Comparison of ENCODE assay signal across 11 mouse cellular contexts in the genomic region with DNA sequence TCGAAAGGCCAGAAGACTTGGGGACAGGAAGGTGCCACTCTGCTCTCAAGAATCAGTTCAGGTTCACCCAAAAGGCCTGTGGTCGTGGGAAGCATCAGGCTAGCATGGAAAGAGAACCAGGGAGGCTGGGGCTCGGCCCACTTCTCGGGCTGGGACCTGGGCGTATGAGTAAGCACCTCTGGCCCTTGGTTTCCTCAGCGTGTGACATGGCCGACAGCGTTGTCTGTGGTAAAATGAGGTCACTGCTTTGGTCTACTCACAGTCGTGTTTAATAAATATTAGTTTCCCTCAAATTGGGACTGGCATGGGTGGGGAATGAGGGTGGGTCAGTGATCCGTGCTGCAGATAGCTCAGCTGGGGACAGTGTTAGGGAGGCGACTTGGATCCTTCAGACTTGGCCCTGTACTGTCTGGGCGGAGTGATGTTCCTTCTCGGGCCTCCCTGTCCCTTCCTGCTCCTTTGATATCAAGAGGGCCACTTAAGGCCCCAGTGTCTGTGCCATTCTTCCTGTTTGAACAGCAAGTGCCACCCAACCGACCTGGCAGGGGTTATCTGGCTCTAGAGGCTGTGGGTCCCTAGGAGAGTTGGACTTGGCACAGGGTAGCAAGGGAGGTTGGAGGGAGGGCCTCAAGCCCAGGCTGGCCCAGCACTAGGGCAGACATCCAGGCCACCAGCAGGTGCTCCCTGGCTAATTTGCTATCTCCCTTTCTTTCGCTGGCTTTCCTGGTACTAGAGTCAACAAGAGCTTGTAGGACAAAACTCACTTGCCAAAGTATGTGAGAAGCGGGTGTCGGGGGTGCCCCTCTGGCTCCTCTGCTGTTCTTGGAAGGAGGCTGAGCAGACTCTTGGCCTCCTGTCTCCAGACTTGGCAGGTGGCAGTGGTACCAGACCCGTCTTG. TPM values are rescaled to one million over a fixed set of nuclear protein-coding genes. Genes with fewer than 3 reads are reported as not detected.
DNase-seq lines count a peak whose midpoint lies in the region; ATAC-seq and TF ChIP-seq lines count a peak whose summit lies in the region.
"Had no signal": no experiment of that assay in that cellular context is flagged by ENCODE, and none has a peak within 500 bp of the region (broad histone marks: within the 10 kb centered on the region; RNA-seq: fewer than 3 reads in every experiment).

No protein-coding gene starts in this region.

- TF ChIP-seq EP300 in heart, postnatal 0 days (IDR thresholded peaks at IDR 0.05; ENCODE audit: low read depth), result no peak

- H3K4me1 ChIP-seq in cerebellum, adult 2 months (ENCODE audit: control insufficient read depth, insufficient read depth, low read length), result no peaks in the 10 kb centered on the region
- peaks cover 44% of the 10 kb centered on the region for H3K4me1 ChIP-seq in kidney, embryonic 16.5 days (ENCODE audit: insufficient read depth, low read length)
- H3K4me1 ChIP-seq in heart, postnatal 0 days (ENCODE audit: control insufficient read depth, insufficient read depth), result peaks cover 32% of the 10 kb centered on the region

- no peaks in the 10 kb centered on the region for H3K27me3 ChIP-seq in cerebellum, adult 2 months (ENCODE audit: control insufficient read depth, insufficient read depth, low read length)
- no peaks in the 10 kb centered on the region for H3K27me3 ChIP-seq in kidney, embryonic 16.5 days (ENCODE audit: insufficient read depth, low read length)
- no peaks in the 10 kb centered on the region for H3K27me3 ChIP-seq in heart, postnatal 0 days (ENCODE audit: control insufficient read depth, insufficient read depth, low read length)
- H3K27me3 ChIP-seq: midbrain, embryonic 13.5 days had no signal

- no peak overlapping the region for H3K4me2 ChIP-seq in kidney, embryonic 16.5 days (replicated peaks; ENCODE audit: low read depth, low read length)
- no peak overlapping the region for H3K4me2 ChIP-seq in heart, postnatal 0 days (ENCODE audit: low read depth, low read length)
- H3K4me2 ChIP-seq: midbrain, embryonic 13.5 days had no signal

- H3K27ac ChIP-seq in cerebellum, adult 2 months (ENCODE audit: insufficient read depth, low read length), result no peak overlapping the region
- peak overlapping the region; percentile 87 for H3K27ac ChIP-seq in kidney, embryonic 16.5 days (ENCODE audit: low read length)
- H3K27ac ChIP-seq in heart, postnatal 0 days (ENCODE audit: low read depth), result peak overlapping the region; percentile 84
- H3K27ac ChIP-seq: midbrain, embryonic 13.5 days had no signal

- no peak for TF ChIP-seq POLR2A in cerebellum, adult 2 months (IDR thresholded peaks at IDR 0.05; ENCODE audit: borderline replicate concordance, insufficient read depth, low read length)

- no peaks in the 10 kb centered on the region for H3K36me3 ChIP-seq in kidney, embryonic 16.5 days (ENCODE audit: insufficient read depth, low read length)
- no peaks in the 10 kb centered on the region for H3K36me3 ChIP-seq in heart, postnatal 0 days (replicated peaks; ENCODE audit: control insufficient read depth, insufficient read depth, low read length)
- H3K36me3 ChIP-seq: midbrain, embryonic 13.5 days had no signal

- no peaks in the 10 kb centered on the region for H3K9me3 ChIP-seq in kidney, embryonic 16.5 days (ENCODE audit: low read length)
- no peaks in the 10 kb centered on the region for H3K9me3 ChIP-seq in heart, postnatal 0 days (replicated peaks; ENCODE audit: control insufficient read depth, low read length)
- H3K9me3 ChIP-seq: midbrain, embryonic 13.5 days had no signal

- H3K9ac ChIP-seq in kidney, embryonic 16.5 days (replicated peaks; ENCODE audit: low read length), result peak overlapping the region; percentile 58; the same call in 1 of the 2 replicates
- no peak overlapping the region for H3K9ac ChIP-seq in heart, postnatal 0 days (replicated peaks; ENCODE audit: low read depth, low read length)
- H3K9ac ChIP-seq: midbrain, embryonic 13.5 days had no signal

- no peak for TF ChIP-seq CTCF in cerebellum, adult 2 months (IDR thresholded peaks at IDR 0.05; ENCODE audit: borderline replicate concordance, insufficient read depth, low read depth, low read length)
- TF ChIP-seq CTCF in heart, postnatal 0 days (IDR thresholded peaks at IDR 0.05; ENCODE audit: low read depth), result no peak

- ATAC-seq in kidney, embryonic 16.5 days (ENCODE audit: low FRiP score, low TSS enrichment), result no peak
- no peak for ATAC-seq in heart, postnatal 0 days (ENCODE audit: insufficient read depth, low read depth)
- ATAC-seq: midbrain, embryonic 13.5 days had no signal

- 50% methylated on average over 18 of the region's 18 CpGs for WGBS in cerebellum, adult 2 months
- WGBS in kidney, embryonic 16.5 days, result 75% methylated on average over 18 of the region's 18 CpGs
- WGBS in heart, postnatal 0 days, result 65% methylated on average over 18 of the region's 18 CpGs

- H3K4me3 ChIP-seq in cerebellum, adult 2 months (replicated peaks; ENCODE audit: insufficient read depth, low read depth, low read length), result no peak overlapping the region
- H3K4me3 ChIP-seq in kidney, embryonic 16.5 days (ENCODE audit: low read length), result no peak overlapping the region
- no peak overlapping the region for H3K4me3 ChIP-seq in heart, postnatal 0 days (ENCODE audit: low read depth, low read length)
- H3K4me3 ChIP-seq: midbrain, embryonic 13.5 days had no signal

- peak; percentile 25 to 27 for DNase-seq in cerebellum, adult 2 months
- DNase-seq in cerebellum, adult 11 months, result no peak
- DNase-seq in kidney, adult 8-10 months, result no peak
- no peak for DNase-seq in heart, postnatal 0 days (ENCODE audit: low spot score)
- peak; percentile 40 to 68 for DNase-seq in lung, postnatal 4 days
- DNase-seq in layer of hippocampus, adult 9-10 months (ENCODE audit: low spot score), result no peak
- no peak for DNase-seq in testis, postnatal 10 days (ENCODE audit: low spot score)
- DNase-seq: B cell, adult 2 months had no signal

RNA-seq across cellular contexts. Expression of gene Ccr7, which starts 26.8 kb away (rescaled TPM):
- polyA plus RNA-seq in cerebellum, adult 2 months (2012; rRNA removed), result 0.11 and 0.30 TPM in 2 replicates
- 0.19 and 0.41 TPM in 2 replicates for polyA plus RNA-seq in kidney, embryonic 16.5 days (2015; fragmentation: Nextera tagmentation; extraction: Ambion mirVana)
- 0.73 TPM in 1 of 2 replicates, not detected in the other for total RNA-seq in heart, postnatal 0 days (2014; rRNA removed; ENCODE audit: low replicate concordance)
- 0.11 TPM in 2 replicates for polyA plus RNA-seq in heart, postnatal 0 days (2015; fragmentation: Nextera tagmentation; extraction: Ambion mirVana)
- total RNA-seq: gastrocnemius, adult 8-10 months had no signal
- polyA plus RNA-seq: midbrain, embryonic 13.5 days had no signal

RNA-seq across cellular contexts. Expression of gene Tns4, which starts 38.9 kb away (rescaled TPM):
- polyA plus RNA-seq in cerebellum, adult 2 months (2012; rRNA removed), result 0.18 and 0.25 TPM in 2 replicates
- 0.17 and 0.22 TPM in 2 replicates for polyA plus RNA-seq in kidney, embryonic 16.5 days (2015; fragmentation: Nextera tagmentation; extraction: Ambion mirVana)
- total RNA-seq in heart, postnatal 0 days (2014; rRNA removed; ENCODE audit: low replicate concordance), result 0.69 TPM in 1 of 2 replicates, not detected in the other
- polyA plus RNA-seq in heart, postnatal 0 days (2015; fragmentation: Nextera tagmentation; extraction: Ambion mirVana), result 0.05 and 0.12 TPM in 2 replicates
- total RNA-seq: gastrocnemius, adult 8-10 months had no signal

Comparison
In these comparisons a context has a peak if more than half of its experiments do, and no peak if none do; other contexts are left out.
1. DNase-seq: peak in cerebellum, adult 2 months (2 of 2) and lung, postnatal 4 days (2 of 2); none in cerebellum, adult 11 months (single experiment), kidney, adult 8-10 months (0 of 2), heart, postnatal 0 days (single experiment), layer of hippocampus, adult 9-10 months (single experiment) and testis, postnatal 10 days (single experiment).